Mouse (Mus musculus) liver, embryonic 14.5 days (tissue): ENCODE measurements around the gene Shcbp1l.

Experiments
- CTCF ChIP-seq: IDR thresholded peaks from 2 replicates; pipeline ENCODE4 v1.5.1; 2016; ENCODE audit warnings: antibody characterized with exemption, low read depth, control low read depth
- EP300 ChIP-seq: IDR thresholded peaks from 2 replicates; pipeline ENCODE4 v1.6.1; 2016; ENCODE audit warnings: antibody characterized with exemption, low read depth

- TF ChIP-seq CTCF (no peak), EP300 (no peak)
Observed at GRCm38 (mm10) chr1:153379832-153380231, 45.1 kb upstream of the Shcbp1l start.
